Mouse (Mus musculus) left cerebral cortex, postnatal 4 days (tissue): ENCODE measurements at regions not wholly inside any gene's neighbourhood (a gene's known extent, or its start where the extent isn't known, plus 50 kb on each side); places are given as distances from the start of the nearest gene placed in this dataset.

Source experiments
- DNase-seq: peaks from one replicate; pipeline ENCODE4 v3.0.0-alpha.2; 2022
- intact Hi-C: fragments of 180-260 bp; cut with DNase I; formaldehyde crosslinking; loops from one replicate; pipeline ENCODE4 v1.15.1; 2025

DNA sequence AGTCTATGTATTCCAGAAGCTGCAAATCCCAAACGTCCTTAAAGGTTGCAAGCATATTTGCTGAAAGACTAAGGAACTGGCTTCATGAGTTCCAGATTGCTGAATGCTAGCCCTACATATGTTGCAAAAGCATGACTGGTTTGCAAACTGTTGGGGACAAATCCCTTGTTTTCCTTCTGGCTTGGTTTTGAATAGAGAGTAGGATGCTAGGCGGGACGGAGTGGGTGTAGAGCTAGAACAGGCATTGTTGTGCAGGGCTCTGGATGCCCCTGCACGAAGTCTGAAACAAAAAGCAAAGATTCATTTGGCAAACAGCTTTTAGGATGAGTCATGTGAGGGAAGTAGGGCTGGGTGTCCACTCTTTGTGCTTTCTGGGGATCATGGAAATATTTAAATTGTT, 500.9 kb upstream of the Cnksr2 start:
- intact Hi-C loops: no loop called here

DNA sequence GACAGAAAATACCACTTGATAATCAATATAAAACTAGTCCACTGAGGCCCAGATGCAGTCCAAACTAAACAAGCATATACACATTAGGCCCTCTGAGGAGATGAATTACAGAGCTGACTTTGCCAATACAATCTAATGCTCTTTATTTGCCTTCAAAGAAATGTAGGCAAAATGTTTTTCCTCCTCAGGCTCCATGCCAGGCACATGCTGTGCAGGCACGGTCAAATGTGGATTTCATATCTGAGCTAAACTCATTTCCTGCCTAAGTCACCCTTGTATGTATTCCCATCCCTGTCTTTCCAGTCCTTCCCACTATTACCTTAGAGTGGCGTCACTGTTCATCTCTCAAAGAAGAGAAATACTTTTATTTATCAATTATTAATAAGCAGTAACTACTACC, 534.8 kb upstream of the Cnksr2 start:
- peak; percentile 2 for DNase-seq
- intact Hi-C loops: no loop called here

More for the DNA sequence above, 500.9 kb upstream of the Cnksr2 start:
- DNase-seq: no peak

- DNase-seq: no peak
- intact Hi-C loops: loop anchor here (10.0 kb wide), 2 partner anchors 312 to 568 kb away; partner anchors contain the start of gene Cnksr2
Measured at GRCm38 (mm10) chrX:158613136-158613535, 570.0 kb upstream of the Cnksr2 start.

DNA sequence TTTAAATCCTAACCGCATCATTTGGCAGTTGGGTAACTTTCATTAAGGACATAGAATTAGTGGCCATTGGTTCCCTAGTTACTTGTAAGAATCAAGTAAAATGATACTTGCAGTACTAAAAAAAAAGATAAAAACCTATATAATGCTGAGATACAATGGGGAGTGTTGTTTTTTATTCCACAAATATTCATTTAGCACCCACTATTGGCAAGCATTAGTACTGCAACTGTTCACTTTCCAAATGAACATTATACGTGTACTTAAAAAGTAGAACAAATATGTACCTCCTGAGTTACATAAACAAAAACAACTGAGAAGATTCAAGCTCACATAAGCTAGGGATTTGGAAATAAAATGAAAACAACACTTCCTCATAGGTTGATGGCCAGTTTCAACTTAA, 570.5 kb upstream of the Cnksr2 start:
- intact Hi-C loops: loop anchor here (10.0 kb wide), 2 partner anchors 311 to 569 kb away; partner anchors contain the start of gene Cnksr2
- no peak for DNase-seq

GRCm38 (mm10) chrX:158614029-158614428, 570.9 kb upstream of the Cnksr2 start:
- no peak for DNase-seq
- intact Hi-C loops: loop anchor here (10.0 kb wide), 2 partner anchors 311 to 569 kb away; partner anchors contain the start of gene Cnksr2

DNA sequence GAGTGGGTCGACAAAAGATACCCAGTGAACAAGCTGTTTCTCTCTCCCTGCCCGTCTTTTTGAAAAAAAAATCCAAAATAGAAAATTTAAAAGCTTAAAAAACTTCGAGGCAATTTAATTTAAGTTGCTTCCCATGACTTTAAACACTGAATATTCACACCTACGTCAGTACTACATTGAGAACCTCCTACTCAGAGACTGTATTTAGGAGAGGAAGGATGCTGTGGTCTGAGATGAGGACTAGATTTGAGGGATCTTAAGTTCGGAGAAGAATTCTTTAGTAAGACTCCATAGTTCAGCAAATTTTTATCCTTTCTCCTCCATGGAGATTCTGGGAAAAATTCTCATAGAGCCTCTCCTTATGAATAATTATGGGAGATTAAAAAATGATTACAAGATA, 571.4 kb upstream of the Cnksr2 start:
- intact Hi-C loops: loop anchor here (10.0 kb wide), 2 partner anchors 310 to 570 kb away; partner anchors contain the start of gene Cnksr2
- no peak for DNase-seq

DNA sequence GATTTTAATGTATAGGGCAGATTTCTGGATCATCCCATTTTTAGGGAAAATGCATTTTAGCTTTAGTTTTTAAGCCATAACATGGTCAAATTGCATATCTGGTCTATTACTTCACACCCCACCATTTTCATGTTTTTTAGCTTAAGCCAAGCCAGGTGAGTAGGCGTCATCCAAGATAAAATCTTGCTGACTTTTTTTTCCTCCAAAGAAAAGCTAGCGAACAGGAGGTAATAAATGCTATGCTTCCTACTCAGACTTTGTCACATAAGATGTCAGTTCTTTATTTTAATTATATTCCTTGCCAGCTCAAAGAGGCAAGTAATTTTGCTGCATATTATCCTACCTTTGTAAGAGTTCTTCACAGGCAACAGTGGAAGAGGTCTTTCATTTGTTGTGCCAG, 572.0 kb upstream of the Cnksr2 start:
- intact Hi-C loops: loop anchor here (10.0 kb wide), 2 partner anchors 310 to 570 kb away; partner anchors contain the start of gene Cnksr2
- DNase-seq: no peak

GRCm38 (mm10) chrX:158627390-158627789, 582.7 kb upstream of the Rps6ka3 start:
- intact Hi-C loops: no loop called here
- DNase-seq: no peak

GRCm38 (mm10) chrX:158632406-158632805, 577.7 kb upstream of the Rps6ka3 start:
- intact Hi-C loops: no loop called here
- DNase-seq: no peak

GRCm38 (mm10) chrX:158652226-158652625, 557.9 kb upstream of the Rps6ka3 start:
- intact Hi-C loops: no loop called here
- DNase-seq: peak; percentile 84

GRCm38 (mm10) chrX:158656188-158656587, 553.9 kb upstream of the Rps6ka3 start:
- intact Hi-C loops: no loop called here
- DNase-seq: no peak

DNA sequence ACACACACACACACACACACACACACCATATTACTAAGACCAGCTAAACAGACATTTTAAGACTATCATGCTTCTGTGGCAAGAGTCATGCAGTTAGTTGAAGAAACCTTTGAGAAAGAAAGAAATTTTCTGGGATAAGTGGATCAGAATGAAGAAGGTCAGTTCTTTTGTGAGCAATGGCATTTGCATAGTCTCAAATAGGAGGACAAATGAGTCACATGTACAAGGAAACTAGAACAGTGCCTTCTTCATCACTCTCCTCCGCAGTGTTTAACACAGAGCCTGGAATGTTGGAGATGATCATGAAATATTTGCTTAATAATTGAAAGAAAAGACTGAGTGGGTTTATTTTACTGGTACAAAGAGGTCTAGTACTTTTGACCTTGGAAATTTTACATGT, 515.9 kb upstream of the Rps6ka3 start:
- no peak for DNase-seq
- intact Hi-C loops: no loop called here

- DNase-seq: peak; percentile 9
Measured at GRCm38 (mm10) chrX:158703411-158703810, 506.7 kb upstream of the Rps6ka3 start.

DNA sequence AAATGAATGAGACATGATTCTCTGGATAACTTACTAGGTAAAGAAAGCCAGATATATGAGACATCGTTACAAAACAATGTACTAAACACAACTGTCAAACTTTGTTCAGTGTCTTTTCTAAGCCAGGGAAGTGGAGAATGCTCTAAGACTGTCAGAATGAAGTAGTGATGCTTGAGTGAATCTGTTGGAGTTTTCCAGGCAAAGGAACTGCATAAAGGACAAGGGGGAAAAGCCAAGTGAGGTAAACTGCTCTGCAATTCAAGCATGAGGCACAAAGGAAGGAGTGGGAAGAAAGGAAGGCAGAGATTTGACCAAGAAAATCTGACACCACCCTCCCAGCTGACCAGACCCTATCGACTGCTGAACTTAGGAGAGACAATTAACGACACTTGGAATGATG, 500.3 kb upstream of the Rps6ka3 start:
- no peak for DNase-seq
- intact Hi-C loops: no loop called here

More at GRCm38 (mm10) chrX:158703411-158703810, 506.7 kb upstream of the Rps6ka3 start:
- intact Hi-C loops: no loop called here

DNA sequence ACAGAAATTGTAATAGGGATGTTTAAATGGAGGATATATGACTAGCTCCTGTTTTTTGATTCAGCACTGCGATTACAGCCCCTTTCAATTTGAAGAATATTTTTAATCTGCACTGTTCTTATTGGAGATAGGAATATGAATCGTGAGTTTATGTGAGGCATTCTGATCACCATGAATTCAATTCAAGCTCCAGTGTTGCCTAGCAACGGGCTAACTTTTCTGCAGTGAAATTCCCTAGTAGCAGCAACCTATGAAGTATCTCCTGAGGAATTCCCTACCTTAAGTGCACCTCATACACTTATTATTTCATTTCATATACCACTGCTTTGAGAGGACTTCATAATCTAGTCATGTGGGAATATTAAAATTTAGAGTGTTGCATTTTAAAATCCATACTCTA, 465.4 kb upstream of the Rps6ka3 start:
- DNase-seq: peak; percentile 1
- intact Hi-C loops: no loop called here

- peak; percentile 12 for DNase-seq
- intact Hi-C loops: no loop called here
Measured at GRCm38 (mm10) chrX:158745766-158746541, 464.2 kb upstream of the Rps6ka3 start.
